Mouse (Mus musculus): ENCODE measurements at regions not wholly inside any gene's neighbourhood (a gene's known extent, or its start where the extent isn't known, plus 50 kb on each side); places are given as distances from the start of the nearest gene placed in this dataset.
"Not testable (repeated sequence)": the region's sequence is repeated elsewhere in the genome, so short reads cannot be mapped to it uniquely, and the experiment has no call there.

DNA sequence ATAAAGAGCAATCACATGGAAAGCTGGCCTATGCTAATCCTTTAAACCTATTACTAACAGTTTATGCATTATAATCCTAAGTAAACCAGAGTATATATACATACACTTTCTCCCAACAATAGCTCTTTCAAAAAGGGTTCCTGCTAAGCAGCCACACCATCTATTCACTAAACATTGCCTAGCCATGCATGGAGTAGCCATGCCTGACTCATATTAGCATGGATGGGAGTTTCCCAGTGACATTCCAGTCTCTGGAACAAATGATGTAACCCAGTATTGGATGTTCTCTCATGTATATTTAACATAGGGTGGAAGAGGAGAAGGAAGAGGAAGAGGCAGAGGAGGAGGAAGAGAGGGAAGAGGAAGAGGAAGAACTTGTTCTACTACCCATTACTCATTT, 240.0 kb downstream of the Mat2b start:
- TF ChIP-seq CTCF (IDR thresholded peaks at IDR 0.05; ENCODE audit: low read depth, low read length); POLR2A (IDR thresholded peaks at IDR 0.05; ENCODE audit: borderline replicate concordance, low read depth, low read length): not testable (repeated sequence)

Data from bone marrow macrophage, adult 2 months (primary cell).